Mouse (Mus musculus): Measurements from ENCODE around the gene Aox2. TPM values are rescaled to one million over a fixed set of nuclear protein-coding genes. Genes with fewer than 3 reads are reported as not detected.

Aox2 gene
- polyA plus RNA-seq, 1 experiment = not detected

- Histone ChIP-seq H3K9me3 (ENCODE audit: control insufficient read depth, low read length) (no peaks in the 10 kb centered on the region), H3K4me1 (ENCODE audit: control insufficient read depth) (no peaks in the 10 kb centered on the region), H3K4me3 (replicated peaks) (no peak overlapping the region), H3K27me3 (ENCODE audit: control insufficient read depth) (no peaks in the 10 kb centered on the region), H3K36me3 (ENCODE audit: control insufficient read depth) (no peaks in the 10 kb centered on the region)
- no peak for TF ChIP-seq GATA1 (IDR thresholded peaks at IDR 0.05; ENCODE audit: low read length)
- no peak for TF ChIP-seq TAL1 (IDR thresholded peaks at IDR 0.05; ENCODE audit: low read length)
Measured at GRCm38 (mm10) chr1:58313173-58313572, 35.0 kb downstream of the Aox2 start.

DNA sequence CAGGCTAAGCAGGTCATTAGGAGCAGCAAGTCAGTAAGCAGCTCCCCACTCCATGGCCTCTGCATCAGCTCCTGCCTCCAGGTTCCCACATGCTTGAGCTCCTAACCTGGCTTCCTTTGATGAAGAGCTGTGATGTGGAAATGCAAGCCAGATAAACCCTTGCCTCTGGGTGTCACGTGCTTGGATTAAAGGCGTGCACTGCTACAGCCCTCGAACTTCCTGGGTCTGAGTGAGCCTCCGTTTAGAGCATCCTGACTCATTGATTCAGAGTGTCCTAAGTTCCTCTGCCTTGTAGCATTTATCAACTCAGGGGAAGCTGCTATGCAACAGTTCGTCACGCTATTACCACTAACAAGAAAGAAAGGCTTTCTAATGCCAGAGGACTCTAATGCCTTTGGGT is 37.4 kb downstream of the Aox2 start:
- Histone ChIP-seq H3K4me1 (ENCODE audit: control insufficient read depth) (no peaks in the 10 kb centered on the region), H3K36me3 (ENCODE audit: control insufficient read depth) (no peaks in the 10 kb centered on the region), H3K4me3 (replicated peaks) (no peak overlapping the region), H3K27me3 (ENCODE audit: control insufficient read depth) (no peaks in the 10 kb centered on the region), H3K9me3 (ENCODE audit: control insufficient read depth, low read length) (no peaks in the 10 kb centered on the region)
- TF ChIP-seq TAL1 (IDR thresholded peaks at IDR 0.05; ENCODE audit: low read length) (no peak), GATA1 (IDR thresholded peaks at IDR 0.05; ENCODE audit: low read length) (no peak)

DNA sequence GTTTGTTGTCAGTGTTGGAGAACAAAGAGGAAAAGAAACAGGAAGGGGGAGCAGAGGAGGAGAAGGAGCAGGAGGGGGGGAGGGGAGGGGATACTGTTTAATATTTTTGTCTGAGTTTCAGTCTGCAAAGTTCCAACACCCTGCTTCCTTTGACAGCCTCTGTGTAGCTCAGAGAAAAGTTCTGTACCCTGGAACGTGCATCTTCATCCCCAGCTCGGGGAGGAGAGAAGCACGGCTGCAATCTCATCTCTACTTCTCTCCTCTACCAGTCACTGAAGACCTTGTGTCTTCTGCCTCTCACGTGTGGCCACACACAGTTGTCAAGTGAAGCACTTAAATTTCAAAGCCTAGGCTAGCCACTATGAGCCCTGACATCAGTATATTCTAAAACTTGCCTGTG is 55.1 kb downstream of the Aox2 start:
- Histone ChIP-seq H3K4me1 (ENCODE audit: control insufficient read depth) (no peaks in the 10 kb centered on the region), H3K27me3 (ENCODE audit: control insufficient read depth) (no peaks in the 10 kb centered on the region), H3K36me3 (ENCODE audit: control insufficient read depth) (no peaks in the 10 kb centered on the region), H3K9me3 (ENCODE audit: control insufficient read depth, low read length) (no peaks in the 10 kb centered on the region), H3K4me3 (replicated peaks) (no peak overlapping the region)
- TF ChIP-seq GATA1 (IDR thresholded peaks at IDR 0.05; ENCODE audit: low read length) (no peak), TAL1 (IDR thresholded peaks at IDR 0.05; ENCODE audit: low read length) (no peak)

GRCm38 (mm10) chr1:58339901-58340300 is 61.8 kb downstream of the Aox2 start:
- no peak overlapping the region for H3K4me3 ChIP-seq (replicated peaks)
- H3K27me3 ChIP-seq (ENCODE audit: control insufficient read depth) = no peaks in the 10 kb centered on the region
- H3K4me1 ChIP-seq (ENCODE audit: control insufficient read depth) = no peaks in the 10 kb centered on the region
- H3K9me3 ChIP-seq (ENCODE audit: control insufficient read depth, low read length) = no peaks in the 10 kb centered on the region
- H3K36me3 ChIP-seq (ENCODE audit: control insufficient read depth) = no peaks in the 10 kb centered on the region
- TF ChIP-seq TAL1 (IDR thresholded peaks at IDR 0.05; ENCODE audit: low read length) (no peak), GATA1 (IDR thresholded peaks at IDR 0.05; ENCODE audit: low read length) (no peak)

DNA sequence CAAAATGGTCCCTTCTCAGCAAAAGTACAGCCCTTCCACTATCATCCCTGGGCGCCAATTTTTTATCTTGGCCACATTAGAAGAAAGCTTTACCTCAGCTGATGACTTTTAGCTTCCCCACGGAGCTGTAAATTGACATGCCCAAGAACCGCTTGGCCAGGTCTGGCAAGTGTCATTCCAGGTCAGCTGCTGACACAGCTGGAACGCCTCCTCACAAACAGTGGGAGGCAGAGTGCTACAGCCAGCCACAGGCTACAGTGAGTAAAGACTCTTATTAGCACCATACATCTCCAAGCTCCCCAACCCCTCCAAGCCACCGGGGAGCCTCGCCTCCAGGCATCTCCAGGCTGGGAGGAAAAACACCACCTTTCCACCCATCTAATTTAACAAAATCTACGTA is 63.5 kb downstream of the Aox2 start:
- H3K4me1 ChIP-seq (ENCODE audit: control insufficient read depth) = no peaks in the 10 kb centered on the region
- H3K4me3 ChIP-seq (replicated peaks) = no peak overlapping the region
- H3K27me3 ChIP-seq (ENCODE audit: control insufficient read depth) = no peaks in the 10 kb centered on the region
- no peak for TF ChIP-seq TAL1 (IDR thresholded peaks at IDR 0.05; ENCODE audit: low read length)
- no peak for TF ChIP-seq GATA1 (IDR thresholded peaks at IDR 0.05; ENCODE audit: low read length)
- H3K9me3 ChIP-seq (ENCODE audit: control insufficient read depth, low read length) = no peaks in the 10 kb centered on the region
- no peaks in the 10 kb centered on the region for H3K36me3 ChIP-seq (ENCODE audit: control insufficient read depth)

GRCm38 (mm10) chr1:58343861-58344260 is 65.7 kb downstream of the Aox2 start:
- Histone ChIP-seq H3K27me3 (ENCODE audit: control insufficient read depth) (no peaks in the 10 kb centered on the region), H3K4me1 (ENCODE audit: control insufficient read depth) (no peaks in the 10 kb centered on the region), H3K4me3 (replicated peaks) (no peak overlapping the region), H3K9me3 (ENCODE audit: control insufficient read depth, low read length) (no peaks in the 10 kb centered on the region), H3K36me3 (ENCODE audit: control insufficient read depth) (no peaks in the 10 kb centered on the region)
- no peak for TF ChIP-seq TAL1 (IDR thresholded peaks at IDR 0.05; ENCODE audit: low read length)
- TF ChIP-seq GATA1 (IDR thresholded peaks at IDR 0.05; ENCODE audit: low read length) = no peak

- no peaks in the 10 kb centered on the region for H3K36me3 ChIP-seq (ENCODE audit: control insufficient read depth)
- no peaks in the 10 kb centered on the region for H3K4me1 ChIP-seq (ENCODE audit: control insufficient read depth)
- H3K9me3 ChIP-seq (ENCODE audit: control insufficient read depth, low read length) = no peaks in the 10 kb centered on the region
- TF ChIP-seq GATA1 (IDR thresholded peaks at IDR 0.05; ENCODE audit: low read length) (no peak), TAL1 (IDR thresholded peaks at IDR 0.05; ENCODE audit: low read length) (no peak)
- no peak overlapping the region for H3K4me3 ChIP-seq (replicated peaks)
- no peaks in the 10 kb centered on the region for H3K27me3 ChIP-seq (ENCODE audit: control insufficient read depth)
Measured at GRCm38 (mm10) chr1:58344570-58344969, 66.4 kb downstream of the Aox2 start.

DNA sequence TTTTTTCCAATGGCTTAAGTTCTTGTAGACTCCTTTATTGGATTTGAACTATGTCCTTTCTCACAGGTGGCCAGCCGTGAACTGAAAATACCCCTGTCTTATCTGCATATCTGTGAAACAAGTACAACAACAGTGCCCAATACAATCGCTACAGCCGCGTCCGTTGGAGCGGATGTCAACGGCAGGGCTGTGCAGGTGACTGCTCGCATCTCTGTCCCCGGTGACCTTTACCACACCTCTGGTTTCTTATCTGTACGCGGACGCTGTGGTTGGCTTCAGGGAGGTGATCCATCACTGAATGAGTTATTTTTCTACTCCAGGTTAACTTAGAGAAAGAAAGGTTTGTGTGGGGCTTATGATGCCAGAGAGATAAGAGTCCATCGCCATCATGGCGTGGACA is 68.0 kb downstream of the Aox2 start:
- no peaks in the 10 kb centered on the region for H3K27me3 ChIP-seq (ENCODE audit: control insufficient read depth)
- H3K4me1 ChIP-seq (ENCODE audit: control insufficient read depth) = no peaks in the 10 kb centered on the region
- no peak overlapping the region for H3K4me3 ChIP-seq (replicated peaks)
- H3K9me3 ChIP-seq (ENCODE audit: control insufficient read depth, low read length) = no peaks in the 10 kb centered on the region
- TF ChIP-seq GATA1 (IDR thresholded peaks at IDR 0.05; ENCODE audit: low read length) = no peak
- TF ChIP-seq TAL1 (IDR thresholded peaks at IDR 0.05; ENCODE audit: low read length) = no peak
- H3K36me3 ChIP-seq (ENCODE audit: control insufficient read depth) = no peaks in the 10 kb centered on the region

- TF ChIP-seq TAL1 (IDR thresholded peaks at IDR 0.05; ENCODE audit: low read length) (no peak), GATA1 (IDR thresholded peaks at IDR 0.05; ENCODE audit: low read length) (no peak)
- no peaks in the 10 kb centered on the region for H3K36me3 ChIP-seq (ENCODE audit: control insufficient read depth)
- no peaks in the 10 kb centered on the region for H3K27me3 ChIP-seq (ENCODE audit: control insufficient read depth)
- H3K4me3 ChIP-seq (replicated peaks) = no peak overlapping the region
- no peaks in the 10 kb centered on the region for H3K4me1 ChIP-seq (ENCODE audit: control insufficient read depth)
- no peaks in the 10 kb centered on the region for H3K9me3 ChIP-seq (ENCODE audit: control insufficient read depth, low read length)
Measured at GRCm38 (mm10) chr1:58348712-58349111, 70.6 kb downstream of the Aox2 start.

DNA sequence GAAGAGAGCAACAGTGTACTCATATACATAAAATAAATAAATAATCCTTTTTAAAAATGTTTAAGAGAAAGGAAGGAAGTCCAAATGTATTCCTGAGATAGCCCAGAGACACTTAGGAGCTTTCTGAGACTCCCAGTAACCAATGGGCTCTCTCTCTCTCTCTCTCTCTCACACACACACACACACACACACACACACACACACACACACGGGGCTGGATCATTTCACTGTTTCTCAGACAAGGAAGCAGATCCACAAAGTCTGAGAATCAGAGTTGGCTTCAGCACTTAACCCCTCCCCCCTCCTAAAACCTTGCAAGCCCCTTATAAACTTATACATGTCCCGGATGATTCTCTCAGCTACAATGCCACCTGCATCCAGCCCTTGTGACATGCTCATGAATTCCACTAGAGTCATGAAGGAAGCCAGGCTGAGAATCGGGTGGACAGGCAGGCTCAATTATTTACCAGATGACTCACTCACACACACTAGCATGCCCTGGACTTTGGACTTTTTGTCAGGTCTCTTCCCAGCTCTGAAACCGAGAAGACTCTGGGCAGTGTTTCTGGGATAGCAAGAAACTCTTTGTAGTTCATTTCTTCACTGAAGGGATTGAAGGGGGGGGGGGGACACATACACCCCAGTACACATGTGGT is 75.2 kb downstream of the Aox2 start:
- Histone ChIP-seq H3K9me3 (ENCODE audit: control insufficient read depth, low read length) (no peaks in the 10 kb centered on the region), H3K4me3 (replicated peaks) (no peak overlapping the region), H3K36me3 (ENCODE audit: control insufficient read depth) (no peaks in the 10 kb centered on the region), H3K27me3 (ENCODE audit: control insufficient read depth) (no peaks in the 10 kb centered on the region), H3K4me1 (ENCODE audit: control insufficient read depth) (no peaks in the 10 kb centered on the region)
- TF ChIP-seq TAL1 (IDR thresholded peaks at IDR 0.05; ENCODE audit: low read length) (no peak), GATA1 (IDR thresholded peaks at IDR 0.05; ENCODE audit: low read length) (no peak)
